Mouse (Mus musculus) right cerebral cortex, postnatal 14 days (tissue): Measurements from ENCODE around the gene Spen.

Experiments
- DNase-seq: peaks from one replicate; pipeline ENCODE4 v3.0.0; 2022

Gene Spen

DNA sequence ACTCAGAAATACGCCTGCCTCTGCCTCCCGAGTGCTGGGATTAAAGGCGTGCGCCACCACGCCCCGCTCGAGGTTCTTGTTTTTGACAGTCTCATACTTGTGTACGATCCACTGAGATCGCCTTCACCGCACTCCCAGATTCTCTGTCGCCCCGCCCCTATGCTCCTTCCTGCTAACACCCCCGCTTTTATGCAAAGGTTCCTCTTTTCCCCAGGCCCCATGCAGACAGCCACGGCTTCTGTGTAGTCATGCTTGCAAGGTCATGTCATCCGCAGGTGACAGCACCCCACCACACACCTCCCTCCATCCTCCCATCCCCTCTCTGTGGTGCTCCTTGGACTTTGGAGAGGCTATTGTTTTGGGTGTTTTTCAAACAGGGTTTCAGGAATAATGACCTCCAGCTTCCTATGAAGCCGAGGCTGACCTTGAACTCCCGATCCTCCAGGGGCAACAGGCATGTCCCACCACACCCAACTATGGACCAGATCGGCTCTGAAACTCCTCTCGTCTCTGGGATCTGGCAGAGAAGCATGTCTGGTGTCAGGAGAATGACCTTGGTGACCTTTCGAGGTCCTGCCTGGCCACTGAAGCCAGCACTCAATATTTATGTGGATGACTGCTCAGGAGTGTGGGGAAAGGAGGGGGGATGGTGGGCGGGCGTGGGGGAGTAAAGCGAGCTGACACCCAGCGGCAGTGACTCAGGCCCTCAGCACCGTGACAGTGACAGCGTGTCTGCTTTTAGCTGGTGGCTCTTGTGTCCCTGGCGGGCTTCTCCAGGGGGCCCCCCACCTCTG, 118.8 kb downstream of the Spen start:
- no peak for DNase-seq
